Mouse (Mus musculus) left cerebral cortex, postnatal 14 days (tissue): ENCODE results near the gene S100a7a. TPM values are rescaled to one million over a fixed set of nuclear protein-coding genes. Genes with fewer than 3 reads are reported as not detected.

Experiments used
- DNase-seq, 2 experiments: peaks; one replicate each; pipeline ENCODE4 v3.0.0; 2021 to 2022; ENCODE audit warnings: low spot score in 2 of 2, mixed read lengths in 1 of 2
- intact Hi-C: fragments of 180-260 bp; cut with DNase I; formaldehyde crosslinking; loops from one replicate; pipeline ENCODE4 v1.15.1; 2025
- total RNA-seq, 2 experiments: library from RNA; stranded (reverse); gene quantifications; 2 replicates each; pipeline ENCODE4 v1.2.3; 2021

S100a7a gene
- total RNA-seq, 2 experiments from 2014 or later: 1.0 to 1.5 TPM

DNA sequence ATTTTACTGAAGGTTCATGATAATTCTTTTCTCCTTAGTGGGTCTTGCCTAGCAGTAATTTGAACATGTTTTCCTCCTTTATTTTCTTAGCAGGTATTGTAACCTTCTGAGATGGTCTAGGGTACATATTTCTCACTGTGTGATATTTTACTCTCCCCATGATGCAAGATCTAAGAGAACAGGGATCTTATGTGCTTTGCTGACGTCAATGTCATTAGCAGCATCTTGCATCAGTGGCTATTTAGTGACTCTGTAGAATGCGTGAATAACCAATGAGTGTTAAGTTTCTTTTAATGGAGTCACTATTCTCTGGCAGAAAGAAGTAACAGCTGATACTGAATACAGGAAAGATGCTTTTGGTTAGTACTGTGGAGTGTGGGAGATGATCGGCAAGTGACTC lies 30.1 kb downstream of the S100a7a start:
- no peak for DNase-seq
- intact Hi-C loops: no loop called here

DNA sequence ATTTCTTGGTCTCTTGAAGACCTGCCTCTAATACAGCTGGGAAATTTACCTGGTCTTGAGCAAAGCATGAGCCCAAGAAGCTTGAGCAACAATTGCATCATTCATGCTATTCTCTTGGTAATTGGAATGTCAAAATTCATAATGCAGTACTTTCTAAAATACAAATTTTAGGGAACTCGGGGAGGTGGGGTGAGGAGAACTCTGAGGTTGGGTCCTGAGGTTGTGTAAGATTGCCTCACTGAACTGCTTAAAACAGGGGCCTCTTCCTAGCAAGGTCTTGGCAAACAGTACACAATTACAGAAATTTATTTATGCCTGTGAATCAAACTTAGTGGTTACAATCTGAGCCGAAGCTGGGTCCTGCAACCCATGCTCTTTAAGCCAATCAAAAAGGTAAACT lies 33.0 kb downstream of the S100a7a start:
- intact Hi-C loops: no loop called here
- no peak for DNase-seq

DNA sequence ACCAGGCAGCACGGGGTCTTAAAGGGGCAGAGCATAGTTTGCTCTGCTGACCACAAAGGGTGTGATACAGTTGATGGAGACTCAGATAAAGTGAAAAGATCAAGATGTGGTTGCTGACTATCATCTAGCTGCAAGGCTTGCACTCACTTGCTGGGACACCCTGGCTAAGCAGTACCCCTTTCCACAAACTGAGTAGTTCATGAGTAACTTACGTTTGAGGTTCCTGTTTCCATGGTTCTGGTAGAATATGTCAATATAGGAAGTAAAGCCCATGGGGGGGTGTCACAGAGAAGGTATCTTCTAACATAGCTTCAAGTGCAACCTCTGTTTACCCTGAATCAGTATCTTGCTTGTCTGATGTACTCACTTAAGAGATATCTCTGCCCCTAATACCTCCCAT lies 39.7 kb downstream of the S100a7a start:
- intact Hi-C loops: no loop called here
- no peak for DNase-seq

DNA sequence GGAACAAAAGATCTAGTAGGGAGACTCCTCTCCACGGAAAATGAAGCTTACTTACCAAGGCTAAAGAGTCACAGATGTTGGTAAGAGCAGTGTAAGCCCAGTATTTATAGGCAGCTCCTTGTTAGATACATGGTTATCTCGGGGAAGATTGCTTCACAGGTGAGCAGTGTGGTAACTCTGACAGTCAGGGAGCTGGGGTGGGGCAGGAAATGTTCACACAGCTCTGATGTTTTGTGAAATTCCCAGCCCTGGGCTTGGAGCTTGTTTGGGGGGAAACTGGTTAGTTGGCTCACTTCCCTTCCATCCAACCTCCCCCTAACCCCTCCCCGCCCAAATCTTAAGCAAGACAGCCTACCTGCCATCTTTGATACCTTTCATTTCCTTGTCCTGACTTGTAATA lies 41.8 kb downstream of the S100a7a start, which contains the start of gene S100a9:
TSS of gene S100a9 (minus strand) at position 109 of the 400 bp plus-strand sequence.
- no peak for DNase-seq
- intact Hi-C loops: no loop called here

DNA sequence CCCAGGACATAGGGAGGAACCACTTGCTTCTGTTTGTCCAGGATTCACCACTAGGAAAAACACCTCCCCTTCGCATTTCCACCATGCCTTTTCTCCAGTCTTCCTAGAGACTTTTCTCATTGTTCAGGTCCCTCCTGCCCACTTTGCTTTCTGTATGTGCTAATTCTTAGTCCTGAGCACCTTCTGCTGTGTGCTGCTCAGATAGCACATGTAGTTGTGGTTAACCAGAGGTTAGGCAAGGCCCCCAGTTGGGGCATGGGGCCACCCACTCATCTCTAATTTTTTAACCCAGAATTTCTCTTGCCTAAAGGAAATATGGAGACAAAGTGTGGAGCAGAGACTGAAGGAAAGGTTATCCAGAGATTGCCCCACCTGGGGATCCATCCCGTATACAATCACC lies 48.4 kb downstream of the S100a7a start:
- no peak for DNase-seq
- intact Hi-C loops: no loop called here

Other genes with a start within 250 kb of the S100a7a start
- 10 to 100 TPM; 61.4 to 65.3 TPM for gene Ints3, start 220.4 kb upstream of the S100a7a start, total RNA-seq
- gene Npr1, start 188.2 kb upstream of the S100a7a start, total RNA-seq: 1 to 10 TPM; 3.4 TPM
- 10 to 100 TPM; 88.9 to 91.5 TPM for gene Ilf2, start 177.9 kb upstream of the S100a7a start, total RNA-seq
- 10 to 100 TPM; 44.6 to 50.7 TPM for gene Snapin, start 163.0 kb upstream of the S100a7a start, total RNA-seq
- 100 to 1,000 TPM; 180 to 184 TPM for gene Chtop, start 144.5 kb upstream of the S100a7a start, total RNA-seq
- 10 to 100 TPM; 83.1 to 85.0 TPM for gene S100a1, start 139.6 kb upstream of the S100a7a start, total RNA-seq
- 10 to 100 TPM; 20.4 to 22.3 TPM for gene S100a13, start 139.6 kb upstream of the S100a7a start, total RNA-seq
- gene S100a14, start 127.2 kb upstream of the S100a7a start, total RNA-seq: under 1 TPM; 0.57 TPM
- 10 to 100 TPM; 77.0 to 96.7 TPM for gene S100a16, start 116.8 kb upstream of the S100a7a start, total RNA-seq
- gene S100a3, start 93.4 kb upstream of the S100a7a start, total RNA-seq: 1 to 10 TPM; 1.1 to 3.5 TPM
- not detected for gene S100a2, start 63.8 kb upstream of the S100a7a start, total RNA-seq
- not detected for gene Gm42674, start 52.1 kb upstream of the S100a7a start, total RNA-seq
- 1 to 10 TPM; 6.8 to 7.0 TPM for gene S100a4, start 50.2 kb upstream of the S100a7a start, total RNA-seq
- not detected for gene S100a5, start 45.5 kb upstream of the S100a7a start, total RNA-seq
- 10 to 100 TPM; 30.8 to 35.1 TPM for gene S100a6, start 41.1 kb upstream of the S100a7a start, total RNA-seq
- not detected for gene S100a8, start 15.0 kb downstream of the S100a7a start, total RNA-seq
- gene S100a9, start 41.7 kb downstream of the S100a7a start, total RNA-seq: 1 to 10 TPM in 1 of 2 experiments, not detected in 1; 2.5 TPM
- not detected for gene Pglyrp4, start 72.9 kb downstream of the S100a7a start, total RNA-seq
- not detected for gene Gm5849, start 123.9 kb downstream of the S100a7a start, total RNA-seq